Comparison of ENCODE assay signal across 8 mouse cellular contexts in the genomic region with DNA sequence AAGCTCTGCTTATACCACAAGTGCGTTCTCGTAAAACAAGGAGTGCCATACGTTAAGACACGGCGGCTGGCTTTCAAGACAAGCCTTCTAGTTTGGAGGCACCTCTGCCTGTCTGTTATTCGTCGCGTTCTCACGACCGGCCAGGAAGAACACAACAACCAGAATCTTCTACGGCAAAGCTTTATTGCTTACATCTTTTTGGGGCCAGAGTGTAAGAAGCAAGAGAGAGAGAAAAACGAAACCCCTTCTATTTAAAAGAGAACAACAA. TPM values are rescaled to one million over a fixed set of nuclear protein-coding genes. Genes with fewer than 3 reads are reported as not detected.
DNase-seq lines count a peak whose midpoint lies in the region; ATAC-seq and TF ChIP-seq lines count a peak whose summit lies in the region.
"Not testable (repeated sequence)": the region's sequence is repeated elsewhere in the genome, so short reads cannot be mapped to it uniquely, and the experiment has no call there.

No protein-coding gene starts in this region.

- not testable (repeated sequence) for H3K9ac ChIP-seq in forebrain, embryonic 15.5 days (replicated peaks); heart, postnatal 0 days (replicated peaks; ENCODE audit: low read depth, low read length); kidney, embryonic 14.5 days (ENCODE audit: low read depth, low read length); neural tube, embryonic 11.5 days (ENCODE audit: low read length); stomach, postnatal 0 days (ENCODE audit: low read length)
- H3K9ac ChIP-seq in liver, adult 2 months (ENCODE audit: low read depth, low read length) = peak overlapping the region; percentile 31; the same call in 1 of the 2 replicates

- H3K27me3 ChIP-seq in cerebellum, adult 2 months (ENCODE audit: control insufficient read depth, insufficient read depth, low read length); forebrain, embryonic 15.5 days; heart, postnatal 0 days (ENCODE audit: control insufficient read depth, insufficient read depth, low read length); kidney, embryonic 14.5 days (ENCODE audit: control insufficient read depth, insufficient read depth, low read length); liver, adult 2 months (ENCODE audit: control insufficient read depth, insufficient read depth, low read length); neural tube, embryonic 11.5 days (ENCODE audit: control insufficient read depth, insufficient read depth, low read length); stomach, postnatal 0 days (ENCODE audit: control insufficient read depth, insufficient read depth, low read length): not testable (repeated sequence)

- not testable (repeated sequence) for TF ChIP-seq EP300 in heart, postnatal 0 days (IDR thresholded peaks at IDR 0.05; ENCODE audit: low read depth); stomach, postnatal 0 days (optimal IDR thresholded peaks at IDR 0.05)

- H3K9me3 ChIP-seq in forebrain, embryonic 15.5 days; heart, postnatal 0 days (replicated peaks; ENCODE audit: control insufficient read depth, low read length); kidney, embryonic 14.5 days (ENCODE audit: control insufficient read depth, low read length); neural tube, embryonic 11.5 days (ENCODE audit: control insufficient read depth, low read length); stomach, postnatal 0 days (ENCODE audit: control insufficient read depth, low read length): not testable (repeated sequence)

- peak overlapping the region; percentile 22; the same call in 1 of the 2 replicates for H3K4me2 ChIP-seq in forebrain, embryonic 15.5 days (replicated peaks)
- peak overlapping the region; percentile 85 for H3K4me2 ChIP-seq in heart, postnatal 0 days (ENCODE audit: low read depth, low read length)
- peak overlapping the region; percentile 76; the same call in 1 of the 2 replicates for H3K4me2 ChIP-seq in kidney, embryonic 14.5 days (replicated peaks; ENCODE audit: low read depth, low read length)
- peak overlapping the region; percentile 8; the same call in 1 of the 2 replicates for H3K4me2 ChIP-seq in neural tube, embryonic 11.5 days (ENCODE audit: low read depth)
- H3K4me2 ChIP-seq in stomach, postnatal 0 days (replicated peaks; ENCODE audit: low read depth) = peak overlapping the region; percentile 69

- peak overlapping the region; percentile 61; the same call in 1 of the 2 replicates for H3K27ac ChIP-seq in cerebellum, adult 2 months (ENCODE audit: insufficient read depth, low read length)
- not testable (repeated sequence) for H3K27ac ChIP-seq in forebrain, embryonic 15.5 days (replicated peaks); kidney, embryonic 14.5 days (ENCODE audit: low read depth, low read length); neural tube, embryonic 11.5 days (ENCODE audit: low read depth, low read length); stomach, postnatal 0 days (replicated peaks)
- peak overlapping the region; percentile 98 for H3K27ac ChIP-seq in heart, postnatal 0 days (ENCODE audit: low read depth)
- peak overlapping the region; percentile 61 for H3K27ac ChIP-seq in liver, adult 2 months (replicated peaks; ENCODE audit: insufficient read depth, low read depth, low read length)
- H3K27ac ChIP-seq in macrophage = peak overlapping the region; percentile 69; the same call in 1 of the 2 replicates

- WGBS in cerebellum, adult 2 months = 42% methylated on average over 11 of the region's 12 CpGs
- 62% methylated on average over 11 of the region's 12 CpGs for WGBS in forebrain, embryonic 15.5 days
- WGBS in heart, postnatal 0 days = 23% methylated on average over 11 of the region's 12 CpGs
- WGBS in kidney, embryonic 14.5 days = 46% methylated on average over 11 of the region's 12 CpGs
- WGBS in liver, adult 2 months = 53% methylated on average over 11 of the region's 12 CpGs
- 25% methylated on average over 8 of the region's 12 CpGs for WGBS in macrophage (ENCODE audit: missing documents)
- 68% methylated on average over 11 of the region's 12 CpGs for WGBS in neural tube, embryonic 11.5 days
- 41% methylated on average over 11 of the region's 12 CpGs for WGBS in stomach, postnatal 0 days

- not testable (repeated sequence) for H3K4me1 ChIP-seq in cerebellum, adult 2 months (ENCODE audit: control insufficient read depth, insufficient read depth, low read length); forebrain, embryonic 15.5 days; kidney, embryonic 14.5 days (ENCODE audit: control insufficient read depth, insufficient read depth, low read length); liver, adult 2 months (ENCODE audit: control insufficient read depth, insufficient read depth, low read length); neural tube, embryonic 11.5 days (ENCODE audit: control insufficient read depth, insufficient read depth, low read length); stomach, postnatal 0 days (replicated peaks; ENCODE audit: control insufficient read depth, insufficient read depth)
- peaks cover 19% of the 10 kb centered on the region for H3K4me1 ChIP-seq in heart, postnatal 0 days (ENCODE audit: control insufficient read depth, insufficient read depth)

- H3K36me3 ChIP-seq in forebrain, embryonic 15.5 days; heart, postnatal 0 days (replicated peaks; ENCODE audit: control insufficient read depth, insufficient read depth, low read length); kidney, embryonic 14.5 days (ENCODE audit: control insufficient read depth, insufficient read depth, low read length); liver, adult 2 months (ENCODE audit: control insufficient read depth, insufficient read depth, low read length); macrophage (ENCODE audit: inconsistent target); neural tube, embryonic 11.5 days (ENCODE audit: control insufficient read depth, insufficient read depth, low read length); stomach, postnatal 0 days (ENCODE audit: control insufficient read depth, insufficient read depth, low read length): not testable (repeated sequence)

- DNase-seq in cerebellum, adult 2 months; heart, postnatal 0 days (ENCODE audit: low spot score); liver, adult 2 months (ENCODE audit: extremely low read depth, low read depth, low spot score); neural tube, embryonic 11.5 days (ENCODE audit: low spot score); stomach, postnatal 0 days (ENCODE audit: low spot score): not testable (repeated sequence)

- TF ChIP-seq POLR2A in cerebellum, adult 2 months (IDR thresholded peaks at IDR 0.05; ENCODE audit: borderline replicate concordance, insufficient read depth, low read length); liver, adult 2 months (IDR thresholded peaks at IDR 0.05; ENCODE audit: extremely low read depth, insufficient read depth, low read length): not testable (repeated sequence)

- not testable (repeated sequence) for ATAC-seq in forebrain, embryonic 15.5 days (replicated peaks); heart, postnatal 0 days (ENCODE audit: insufficient read depth, low read depth); kidney, embryonic 14.5 days (ENCODE audit: low FRiP score, low TSS enrichment); neural tube, embryonic 11.5 days (ENCODE audit: insufficient read depth, low FRiP score, low TSS enrichment); stomach, postnatal 0 days (ENCODE audit: low FRiP score, low TSS enrichment)

- TF ChIP-seq CTCF in cerebellum, adult 2 months (IDR thresholded peaks at IDR 0.05; ENCODE audit: borderline replicate concordance, insufficient read depth, low read depth, low read length); heart, postnatal 0 days (IDR thresholded peaks at IDR 0.05; ENCODE audit: low read depth); liver, adult 2 months (IDR thresholded peaks at IDR 0.05; ENCODE audit: low read depth, low read length); stomach, postnatal 0 days (IDR thresholded peaks at IDR 0.05; ENCODE audit: low read depth): not testable (repeated sequence)

- H3K79me2 ChIP-seq in liver, adult 2 months (ENCODE audit: control insufficient read depth, insufficient read depth, low read length) = not testable (repeated sequence)
- peaks cover 23% of the 10 kb centered on the region for H3K79me2 ChIP-seq in macrophage (ENCODE audit: inconsistent target)

- peak overlapping the region; percentile 47 for H3K4me3 ChIP-seq in cerebellum, adult 2 months (replicated peaks; ENCODE audit: insufficient read depth, low read depth, low read length)
- peak overlapping the region; percentile 8; the same call in 1 of the 2 replicates for H3K4me3 ChIP-seq in forebrain, embryonic 15.5 days
- H3K4me3 ChIP-seq in heart, postnatal 0 days (ENCODE audit: low read depth, low read length) = peak overlapping the region; percentile 88
- not testable (repeated sequence) for H3K4me3 ChIP-seq in kidney, embryonic 14.5 days (ENCODE audit: low read length); neural tube, embryonic 11.5 days (ENCODE audit: low read depth, low read length)
- H3K4me3 ChIP-seq in liver, adult 2 months (ENCODE audit: insufficient read depth, low read depth, low read length) = peak overlapping the region; percentile 1; the same call in 1 of the 2 replicates
- peak overlapping the region; percentile 74; the same call in 1 of the 2 replicates for H3K4me3 ChIP-seq in macrophage (ENCODE audit: inconsistent target)
- peak overlapping the region; percentile 6; the same call in 1 of the 2 replicates for H3K4me3 ChIP-seq in stomach, postnatal 0 days (ENCODE audit: low read depth, low read length)

RNA-seq across cellular contexts. Expression of gene Arhgap31, which starts 1.1 kb away (rescaled TPM):
- 17.3 and 17.8 TPM in 2 replicates for polyA plus RNA-seq in cerebellum, adult 2 months (2012; rRNA removed)
- polyA plus RNA-seq in forebrain, embryonic 15.5 days (2015; fragmentation: Nextera tagmentation; extraction: Ambion mirVana) = 3.4 and 3.6 TPM in 2 replicates
- total RNA-seq in heart, postnatal 0 days (2014; rRNA removed; ENCODE audit: low replicate concordance) = 60.6 and 63.5 TPM in 2 replicates
- 15.0 and 15.7 TPM in 2 replicates for polyA plus RNA-seq in heart, postnatal 0 days (2015; fragmentation: Nextera tagmentation; extraction: Ambion mirVana)
- polyA plus RNA-seq in kidney, embryonic 14.5 days (2014; fragmentation: Nextera tagmentation; extraction: Ambion mirVana) = 7.3 and 10.0 TPM in 2 replicates
- 3.0 and 3.4 TPM in 2 replicates for total RNA-seq in liver, adult 2 months (2014; rRNA removed)
- polyA plus RNA-seq in liver, adult 2 months (2012; rRNA removed) = 1.0 and 1.4 TPM in 2 replicates
- 100 to 1,000 TPM in 13 of 26 experiments, 10 to 100 TPM in 13; 73.0 to 287 (median 98.6) TPM for total RNA-seq in macrophage (2018; cell fraction: chromatin; rRNA removed)
- total RNA-seq in macrophage (2018; cell fraction: cytosol; rRNA removed) = 100 to 1,000 TPM in 2 of 26 experiments, 10 to 100 TPM in 24; 51.5 to 132 (median 63.9) TPM
- 100 to 1,000 TPM in 8 of 26 experiments, 10 to 100 TPM in 18; 70.5 to 224 (median 90.7) TPM for total RNA-seq in macrophage (2018; cell fraction: nucleus; rRNA removed)
- polyA plus RNA-seq in macrophage (2018) = 36.3 to 40.3 TPM (median 37.2 TPM) in 3 replicates
- polyA plus RNA-seq in neural tube, embryonic 11.5 days (2014; fragmentation: Nextera tagmentation; extraction: Ambion mirVana) = 7.7 and 8.7 TPM in 2 replicates
- polyA plus RNA-seq in stomach, postnatal 0 days (2015; fragmentation: Nextera tagmentation; extraction: Ambion mirVana) = 3.1 and 3.4 TPM in 2 replicates

RNA-seq across cellular contexts. Expression of gene B4galt4, which starts 27.9 kb away (rescaled TPM):
- 18.0 and 19.9 TPM in 2 replicates for polyA plus RNA-seq in cerebellum, adult 2 months (2012; rRNA removed)
- polyA plus RNA-seq in forebrain, embryonic 15.5 days (2015; fragmentation: Nextera tagmentation; extraction: Ambion mirVana) = 24.5 and 27.4 TPM in 2 replicates
- 12.4 and 26.6 TPM in 2 replicates for total RNA-seq in heart, postnatal 0 days (2014; rRNA removed; ENCODE audit: low replicate concordance)
- 12.6 and 14.5 TPM in 2 replicates for polyA plus RNA-seq in heart, postnatal 0 days (2015; fragmentation: Nextera tagmentation; extraction: Ambion mirVana)
- polyA plus RNA-seq in kidney, embryonic 14.5 days (2014; fragmentation: Nextera tagmentation; extraction: Ambion mirVana) = 24.5 and 32.7 TPM in 2 replicates
- 1.3 and 1.6 TPM in 2 replicates for total RNA-seq in liver, adult 2 months (2014; rRNA removed)
- polyA plus RNA-seq in liver, adult 2 months (2012; rRNA removed) = 0.44 and 0.54 TPM in 2 replicates
- 10 to 100 TPM in 1 of 26 experiments, 1 to 10 TPM in 21, under 1 TPM in 2, not detected in 2; 0.70 to 11.2 (median 3.8) TPM for total RNA-seq in macrophage (2018; cell fraction: chromatin; rRNA removed)
- total RNA-seq in macrophage (2018; cell fraction: cytosol; rRNA removed) = 1 to 10 TPM; 3.7 to 8.4 (median 5.6) TPM
- total RNA-seq in macrophage (2018; cell fraction: nucleus; rRNA removed) = 10 to 100 TPM in 3 of 26 experiments, 1 to 10 TPM in 23; 1.8 to 13.7 (median 5.1) TPM
- polyA plus RNA-seq in macrophage (2018) = 6.9 to 13.1 TPM (median 9.1 TPM) in 3 replicates
- polyA plus RNA-seq in neural tube, embryonic 11.5 days (2014; fragmentation: Nextera tagmentation; extraction: Ambion mirVana) = 21.5 and 23.7 TPM in 2 replicates
- polyA plus RNA-seq in stomach, postnatal 0 days (2015; fragmentation: Nextera tagmentation; extraction: Ambion mirVana) = 9.1 and 9.3 TPM in 2 replicates

Comparison
In these comparisons a context has a peak if more than half of its experiments do, and no peak if none do; other contexts are left out.
1. H3K4me2 ChIP-seq: peak in every context shown above with its lines; median percentile 85 in heart, postnatal 0 days; 76 in kidney, embryonic 14.5 days; 69 in stomach, postnatal 0 days; 22 in forebrain, embryonic 15.5 days; 8 in neural tube, embryonic 11.5 days.